Mouse (Mus musculus) CH12.LX (cell line): Measurements from ENCODE around the gene Mlec.

Experiments
- CHD2 ChIP-seq: IDR thresholded peaks from 2 replicates; pipeline ENCODE4 v1.6.1; 2011; ENCODE audit warnings: low read length, improper control_type of control experiment
- ETS1 ChIP-seq: conservative IDR thresholded peaks from 2 replicates; pipeline ENCODE4 v1.6.1; 2012; ENCODE audit warnings: low read depth, mild to moderate bottlenecking, inconsistent platforms, low read length, improper control_type of control experiment, moderate library complexity
- GABPA ChIP-seq: IDR thresholded peaks from 2 replicates; pipeline ENCODE4 v1.6.1; 2012; ENCODE audit warnings: low read depth, low read length, improper control_type of control experiment, inconsistent platforms; ENCODE audit not compliant: insufficient replicate concordance
- IRF4 ChIP-seq: IDR thresholded peaks from 2 replicates; pipeline ENCODE4 v1.6.1; 2014; ENCODE audit warnings: low read depth, mild to moderate bottlenecking, inconsistent platforms, low read length, improper control_type of control experiment
- JUND ChIP-seq: conservative IDR thresholded peaks from 2 replicates; pipeline ENCODE4 v1.6.1; 2011; ENCODE audit warnings: low read depth, low read length, improper control_type of control experiment
- MAFK ChIP-seq: IDR thresholded peaks from 2 replicates; pipeline ENCODE4 v1.6.1; 2011; ENCODE audit warnings: low read length, improper control_type of control experiment; ENCODE audit not compliant: insufficient replicate concordance
- NELFE ChIP-seq: IDR thresholded peaks from 2 replicates; pipeline ENCODE4 v1.6.1; 2011; ENCODE audit warnings: low read depth, low read length, improper control_type of control experiment
- POLR2A ChIP-seq: IDR thresholded peaks from 2 replicates; pipeline ENCODE4 v1.6.1; 2011; ENCODE audit warnings: low read depth, mild to moderate bottlenecking, improper control_type of control experiment, low read length
- SMC3 ChIP-seq: IDR thresholded peaks from 2 replicates; pipeline ENCODE4 v1.6.1; 2011; ENCODE audit warnings: low read depth, low read length, improper control_type of control experiment
- TBP ChIP-seq: conservative IDR thresholded peaks from 2 replicates; pipeline ENCODE4 v1.6.1; 2011; ENCODE audit warnings: low read depth, low read length, improper control_type of control experiment
- USF1 ChIP-seq: IDR thresholded peaks from 2 replicates; pipeline ENCODE4 v1.6.1; 2014; ENCODE audit warnings: low read depth, mild to moderate bottlenecking, inconsistent platforms, low read length, improper control_type of control experiment

- TF ChIP-seq ETS1 (no peak), GABPA (no peak), TBP (no peak), POLR2A (no peak), CHD2 (no peak), SMC3 (no peak), USF1 (no peak), MAFK (no peak), IRF4 (no peak), NELFE (no peak), JUND (no peak)
Observed at GRCm38 (mm10) chr5:115168641-115169415, 10.8 kb upstream of the Mlec start.
